Mouse (Mus musculus) ES-Bruce4 (cell line): ENCODE data around the gene Spryd3. TPM values are rescaled to one million over a fixed set of nuclear protein-coding genes. Genes with fewer than 3 reads are reported as not detected.
"Not testable (repeated sequence)": the region's sequence is repeated elsewhere in the genome, so short reads cannot be mapped to it uniquely, and the experiment has no call there.

Source experiments
- H3K27ac ChIP-seq: 2 replicates; pipeline ENCODE4 v1.5.1; 2012; ENCODE audit warnings: low read length, inconsistent platforms; ENCODE audit not compliant: insufficient read depth
- H3K27me3 ChIP-seq: 2 replicates; pipeline ENCODE4 v1.6.1; 2012; ENCODE audit warnings: mild to moderate bottlenecking, low read length, inconsistent platforms; ENCODE audit not compliant: control insufficient read depth, poor library complexity, insufficient read depth, severe bottlenecking
- H3K36me3 ChIP-seq: 2 replicates; pipeline ENCODE4 v1.6.1; 2012; ENCODE audit warnings: inconsistent platforms, mild to moderate bottlenecking, low read length, moderate library complexity; ENCODE audit not compliant: control insufficient read depth, poor library complexity, insufficient read depth, severe bottlenecking
- H3K4me1 ChIP-seq: one replicate; pipeline ENCODE4 v1.8.1; 2011; ENCODE audit warnings: low read length; ENCODE audit not compliant: control insufficient read depth, insufficient read depth
- H3K4me3 ChIP-seq: 2 replicates; pipeline ENCODE4 v1.5.1; 2011; ENCODE audit warnings: low read depth, mild to moderate bottlenecking, low read length
- H3K9ac ChIP-seq: 2 replicates; pipeline ENCODE4 v1.6.1; 2012; ENCODE audit warnings: low read depth, mild to moderate bottlenecking, inconsistent platforms; ENCODE audit not compliant: poor library complexity, severe bottlenecking
- H3K9me3 ChIP-seq: replicated peaks from 2 replicates; pipeline ENCODE4 v1.6.1; 2012; ENCODE audit warnings: mild to moderate bottlenecking, low read length, inconsistent platforms; ENCODE audit not compliant: control insufficient read depth, poor library complexity, insufficient read depth, severe bottlenecking
- CTCF ChIP-seq: IDR thresholded peaks from one replicate; pipeline ENCODE4 v1.8.1; 2011; ENCODE audit warnings: low read depth, low read length
- EP300 ChIP-seq: IDR thresholded peaks from 2 replicates; pipeline ENCODE4 v1.6.1; 2011; ENCODE audit warnings: low read depth, low read length; ENCODE audit not compliant: insufficient read depth
- POLR2A ChIP-seq: IDR thresholded peaks from one replicate; pipeline ENCODE4 v1.8.1; 2011; ENCODE audit warnings: low read length; ENCODE audit not compliant: insufficient read depth
- polyA plus RNA-seq: library from polyadenylated mRNA; stranded (reverse); fragments of >200 nt; gene quantifications from 2 replicates; pipeline ENCODE4 v1.2.4, GENCODE M21; 2011; ENCODE audit warnings: low read depth; ENCODE audit not compliant: missing spikeins, insufficient read depth, insufficient read length

Spryd3 gene
- polyA plus RNA-seq, 1 experiment, result 11.7 TPM

DNA sequence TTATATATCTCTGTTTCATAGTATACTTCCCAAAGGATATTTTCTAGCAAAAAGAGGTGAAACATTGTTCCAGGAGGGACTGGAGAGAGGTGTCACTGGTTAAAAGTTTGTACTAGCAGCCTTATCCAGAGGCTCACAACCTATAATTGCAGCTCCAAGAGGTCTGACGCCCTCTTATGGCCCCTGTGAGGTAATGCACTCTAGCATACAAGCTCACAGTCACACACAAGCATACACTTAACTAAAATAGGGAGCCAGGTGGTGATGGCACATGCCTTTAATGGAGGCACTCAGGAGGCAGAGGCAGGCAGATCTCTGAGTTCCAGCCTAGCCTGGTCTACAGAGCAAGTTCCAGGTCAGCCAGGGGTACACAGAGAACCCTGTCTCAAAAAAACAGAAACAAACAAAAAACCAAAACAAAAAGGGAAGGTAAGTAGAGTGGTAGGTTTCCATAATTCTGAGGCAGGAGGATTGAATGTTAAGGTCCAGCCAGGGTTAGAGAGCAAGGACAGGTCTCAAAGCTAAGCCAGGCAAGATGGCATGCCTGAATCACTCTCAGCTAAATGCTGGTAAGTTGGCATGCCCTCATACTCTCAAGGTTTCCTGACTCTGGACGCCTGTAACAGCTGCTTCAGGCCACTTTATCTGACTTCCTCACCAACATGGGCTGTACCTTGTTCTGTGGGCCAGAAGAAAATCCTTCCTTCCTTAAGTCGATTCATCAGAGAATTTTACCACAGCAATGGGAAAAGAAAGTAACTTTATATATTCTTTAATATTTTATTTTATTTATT lies 28.1 kb upstream of the Spryd3 start:
- no peak overlapping the region for H3K9ac ChIP-seq
- TF ChIP-seq EP300, result no peak
- no peak for TF ChIP-seq POLR2A
- TF ChIP-seq CTCF, result no peak
- no peaks in the 10 kb centered on the region for H3K36me3 ChIP-seq
- H3K4me1 ChIP-seq, result peaks cover 3% of the 10 kb centered on the region
- H3K9me3 ChIP-seq, result no peaks in the 10 kb centered on the region
- H3K4me3 ChIP-seq, result no peak overlapping the region
- no peak overlapping the region for H3K27ac ChIP-seq
- H3K27me3 ChIP-seq, result no peaks in the 10 kb centered on the region

DNA sequence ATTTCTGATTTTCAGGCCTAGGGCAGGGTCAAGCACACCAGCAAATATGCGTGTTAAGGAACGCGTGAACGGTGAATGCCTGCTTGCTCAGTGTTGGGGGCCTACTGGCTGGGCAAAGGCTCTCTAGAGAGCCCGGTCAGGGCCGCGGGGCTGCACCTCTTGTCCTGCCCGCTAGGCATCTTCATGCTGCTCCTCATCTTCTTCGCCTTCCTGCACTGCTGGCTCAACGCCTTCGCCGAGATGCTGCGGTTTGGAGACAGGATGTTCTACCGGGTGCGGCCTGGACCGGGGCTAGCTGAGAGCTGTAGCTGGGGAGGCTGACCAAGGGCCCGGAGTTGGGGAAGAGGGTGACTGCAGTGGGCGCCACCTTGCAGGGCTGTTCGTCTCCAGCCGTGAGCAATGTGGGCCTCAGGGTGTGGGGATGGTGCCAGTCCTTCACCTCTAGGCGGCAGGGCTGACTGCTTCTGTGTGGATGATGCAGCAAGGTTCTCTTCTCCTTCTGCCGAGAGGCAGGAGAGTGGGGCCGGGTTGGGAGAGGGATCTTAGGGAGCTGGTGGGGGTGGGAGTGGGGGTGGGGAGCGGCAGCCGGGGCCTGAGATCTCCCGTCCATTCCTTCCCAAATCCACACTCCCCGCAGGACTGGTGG lies 24.5 kb upstream of the Spryd3 start:
- H3K4me1 ChIP-seq, result peaks cover 7% of the 10 kb centered on the region
- H3K9me3 ChIP-seq, result no peaks in the 10 kb centered on the region
- peak overlapping the region; percentile 51 for H3K4me3 ChIP-seq
- H3K27me3 ChIP-seq, result no peaks in the 10 kb centered on the region
- TF ChIP-seq POLR2A, result no peak
- peak; percentile 57 for TF ChIP-seq CTCF
- H3K9ac ChIP-seq, result peak overlapping the region; percentile 30
- H3K27ac ChIP-seq, result no peak overlapping the region
- no peaks in the 10 kb centered on the region for H3K36me3 ChIP-seq

DNA sequence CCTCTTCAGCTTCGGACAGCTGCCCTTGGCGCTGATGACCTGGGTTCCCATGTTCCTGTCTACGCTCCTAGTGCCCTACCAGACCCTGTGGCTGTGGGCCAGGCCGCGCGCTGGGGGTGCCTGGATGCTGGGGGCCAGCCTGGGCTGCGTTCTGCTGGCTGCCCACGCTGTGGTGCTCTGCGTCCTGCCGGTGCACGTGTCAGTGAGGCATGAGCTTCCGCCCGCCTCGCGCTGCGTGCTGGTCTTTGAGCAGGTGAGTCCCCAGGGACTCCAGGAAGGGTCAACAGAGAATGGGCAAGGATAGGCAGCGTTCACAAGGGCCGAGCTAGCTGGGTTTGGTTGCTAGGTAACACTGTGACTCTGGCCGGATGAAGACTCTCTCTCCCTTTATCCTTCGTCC lies 20.8 kb upstream of the Spryd3 start:
- H3K27me3 ChIP-seq, result no peaks in the 10 kb centered on the region
- no peaks in the 10 kb centered on the region for H3K9me3 ChIP-seq
- H3K4me3 ChIP-seq, result no peak overlapping the region
- H3K27ac ChIP-seq, result no peak overlapping the region
- H3K36me3 ChIP-seq, result no peaks in the 10 kb centered on the region
- no peak overlapping the region for H3K9ac ChIP-seq
- H3K4me1 ChIP-seq, result peaks cover 9% of the 10 kb centered on the region
- TF ChIP-seq POLR2A (no peak), CTCF (no peak), EP300 (no peak)

- H3K9me3 ChIP-seq, H3K4me3 ChIP-seq, H3K9ac ChIP-seq, H3K27ac ChIP-seq, H3K27me3 ChIP-seq, H3K36me3 ChIP-seq: not testable (repeated sequence)
- H3K4me1 ChIP-seq, result peaks cover 11% of the 10 kb centered on the region
Observed at GRCm38 (mm10) chr15:102155006-102155405, 19.0 kb upstream of the Spryd3 start.

DNA sequence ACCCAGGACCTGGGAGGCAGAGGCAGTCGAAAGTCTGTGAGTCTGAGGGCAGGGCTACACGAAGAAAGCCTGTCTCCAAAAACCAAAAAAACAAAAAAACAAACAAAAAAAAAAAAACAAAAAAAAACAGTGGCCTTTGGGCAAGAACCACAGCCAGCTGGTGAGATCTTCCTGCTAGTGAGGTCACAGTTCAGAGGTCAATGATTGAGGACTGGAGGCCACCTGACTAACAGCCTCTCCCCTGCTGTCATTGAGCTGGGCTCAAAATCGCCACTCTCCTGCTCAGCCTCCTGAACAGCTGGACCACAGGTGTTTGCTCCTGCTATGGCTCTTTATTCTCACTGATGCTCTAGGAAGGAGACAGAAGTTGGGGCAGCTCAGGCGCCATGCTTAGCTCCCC lies 16.6 kb upstream of the Spryd3 start:
- Histone ChIP-seq H3K4me1 (peaks cover 9% of the 10 kb centered on the region), H3K4me3 (no peak overlapping the region), H3K27ac (no peak overlapping the region)

DNA sequence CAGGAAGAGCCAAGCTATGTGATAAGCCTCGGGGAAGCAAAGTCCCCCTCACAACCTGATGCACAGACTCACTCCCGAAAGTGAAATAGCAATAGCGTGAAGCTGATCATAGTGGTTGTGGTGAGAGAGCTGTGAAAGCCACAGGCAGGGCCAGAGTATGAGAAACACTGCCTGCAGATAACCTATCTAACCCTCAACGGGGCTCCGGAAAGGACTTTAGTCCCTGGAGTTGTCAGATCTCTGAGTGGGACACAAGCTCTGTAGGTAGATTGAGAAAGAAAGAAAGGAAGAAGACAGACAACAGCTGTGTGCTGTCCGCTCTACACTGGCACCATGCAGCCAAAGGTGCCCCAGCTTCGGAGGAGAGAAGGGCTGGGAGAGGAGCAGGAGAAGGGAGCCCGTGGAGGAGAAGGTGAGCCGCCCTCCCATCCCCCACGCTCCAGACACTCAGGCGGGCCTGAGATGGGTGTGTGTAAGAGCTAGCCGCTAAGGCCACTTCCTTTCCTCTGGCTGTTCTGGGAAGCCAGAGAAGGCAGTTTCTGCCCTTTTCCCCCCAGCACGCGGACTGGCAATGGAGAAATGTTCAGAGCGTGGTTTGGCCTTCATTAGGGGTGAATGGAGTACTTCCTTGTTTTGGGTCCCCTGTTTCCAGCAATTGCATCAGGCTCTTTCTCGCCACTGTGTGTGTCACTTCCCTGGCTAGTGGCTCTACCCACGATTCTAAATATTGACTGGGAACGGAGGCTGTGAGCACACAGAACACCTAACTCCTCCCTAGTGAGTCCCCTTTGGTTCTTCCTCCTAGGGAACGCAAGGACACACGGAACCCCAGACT lies 14.5 kb upstream of the Spryd3 start, which contains the start of gene Soat2:
Gene Soat2 (plus strand): TSS at position 226 of the 835 bp plus-strand sequence.
- Histone ChIP-seq H3K9me3 (no peaks in the 10 kb centered on the region), H3K27me3 (no peaks in the 10 kb centered on the region), H3K36me3 (no peaks in the 10 kb centered on the region), H3K27ac (no peak within 1 kb of the TSS), H3K4me1 (peaks cover 7% of the 10 kb centered on the region), H3K9ac (peak within 1 kb of the TSS; percentile 45), H3K4me3 (peak within 1 kb of the TSS; percentile 2; the same call in 1 of the 2 replicates)
- TF ChIP-seq POLR2A (no peak), CTCF (no peak), EP300 (no peak)

More for the DNA sequence above, 16.6 kb upstream of the Spryd3 start:
- Histone ChIP-seq H3K36me3 (no peaks in the 10 kb centered on the region), H3K9ac (no peak overlapping the region), H3K9me3 (no peaks in the 10 kb centered on the region), H3K27me3 (no peaks in the 10 kb centered on the region)
- TF ChIP-seq CTCF (no peak), EP300 (no peak), POLR2A (no peak)
